Mouse (Mus musculus): ENCODE measurements around the gene Gm9573. TPM values are rescaled to one million over a fixed set of nuclear protein-coding genes. Genes with fewer than 3 reads are reported as not detected.

The Gm9573 gene
- polyA plus RNA-seq, 1 experiment = not detected

GRCm38 (mm10) chr17:35570836-35571235 is 55.6 kb downstream of the Gm9573 start:
- no peaks in the 10 kb centered on the region for H3K79me2 ChIP-seq (ENCODE audit: control insufficient read depth, insufficient read depth)
- no peaks in the 10 kb centered on the region for H3K36me3 ChIP-seq (ENCODE audit: control insufficient read depth, insufficient read depth)
- no peak overlapping the region for H3K4me3 ChIP-seq
- H3ac ChIP-seq (ENCODE audit: control insufficient read depth, insufficient read length) = no peak overlapping the region
- peaks cover 17% of the 10 kb centered on the region for H3K27me3 ChIP-seq (ENCODE audit: control insufficient read depth, insufficient read depth, insufficient read length)
- no peak overlapping the region for H3K4me2 ChIP-seq (ENCODE audit: low read depth)
- no peak for TF ChIP-seq MAX (IDR thresholded peaks at IDR 0.05; ENCODE audit: low read depth)
- no peak for TF ChIP-seq POLR2AphosphoS2 (IDR thresholded peaks at IDR 0.05; ENCODE audit: insufficient read length, low read depth)
- no peak for TF ChIP-seq REST (IDR thresholded peaks at IDR 0.05; ENCODE audit: insufficient read depth, insufficient read length)
- TF ChIP-seq CEBPB (IDR thresholded peaks at IDR 0.05; ENCODE audit: insufficient read depth, poor library complexity, severe bottlenecking) = no peak
- TF ChIP-seq USF1 (IDR thresholded peaks at IDR 0.05; ENCODE audit: low read depth) = no peak
- no peak for TF ChIP-seq MYOG (IDR thresholded peaks at IDR 0.05; ENCODE audit: control insufficient read depth in 1 of 3, insufficient read depth in 1 of 3, insufficient read length in 2 of 3, low read depth in 2 of 3)
- no peak for TF ChIP-seq E2F4 (IDR thresholded peaks at IDR 0.05; ENCODE audit: insufficient read depth)
- no peak for TF ChIP-seq TCF12 (IDR thresholded peaks at IDR 0.05; ENCODE audit: insufficient read depth, poor library complexity, severe bottlenecking)
- no peak for TF ChIP-seq TCF3 (IDR thresholded peaks at IDR 0.05; ENCODE audit: insufficient read length, low read depth)
- no peak for TF ChIP-seq MYOD1 (IDR thresholded peaks at IDR 0.05; ENCODE audit: control insufficient read depth in 1 of 3, insufficient read length in 2 of 3, low read depth in 2 of 3)
- TF ChIP-seq POLR2A (IDR thresholded peaks at IDR 0.05; ENCODE audit: insufficient read length, low read depth) = no peak
- no peak for TF ChIP-seq SRF (IDR thresholded peaks at IDR 0.05; ENCODE audit: control insufficient read depth, insufficient read length, low read depth)

- TF ChIP-seq MAX (IDR thresholded peaks at IDR 0.05; ENCODE audit: low read depth) (no peak), USF1 (IDR thresholded peaks at IDR 0.05; ENCODE audit: low read depth) (no peak), CEBPB (IDR thresholded peaks at IDR 0.05; ENCODE audit: insufficient read depth, poor library complexity, severe bottlenecking) (no peak), POLR2AphosphoS2 (IDR thresholded peaks at IDR 0.05; ENCODE audit: insufficient read length, low read depth) (no peak), REST (IDR thresholded peaks at IDR 0.05; ENCODE audit: insufficient read depth, insufficient read length) (no peak)
- peaks cover 17% of the 10 kb centered on the region for H3K27me3 ChIP-seq (ENCODE audit: control insufficient read depth, insufficient read depth, insufficient read length)
- no peaks in the 10 kb centered on the region for H3K36me3 ChIP-seq (ENCODE audit: control insufficient read depth, insufficient read depth)
- no peak overlapping the region for H3K4me3 ChIP-seq
- no peaks in the 10 kb centered on the region for H3K79me2 ChIP-seq (ENCODE audit: control insufficient read depth, insufficient read depth)
- no peak overlapping the region for H3ac ChIP-seq (ENCODE audit: control insufficient read depth, insufficient read length)
- H3K4me2 ChIP-seq (ENCODE audit: low read depth) = no peak overlapping the region
These were observed 57.1 kb downstream of the Gm9573 start for GRCm38 (mm10) chr17:35569091-35569944.

Other genes with a start within 250 kb of the Gm9573 start
- gene H2-Q4, start 247.0 kb downstream of the Gm9573 start, polyA plus RNA-seq (2012; fragmentation: generic; extraction: Trizol) = 8.3 TPM
- gene H2-Q6, start 201.8 kb downstream of the Gm9573 start, polyA plus RNA-seq (2012; fragmentation: generic; extraction: Trizol) = not detected
- 0.06 TPM for gene H2-Q7, start 187.5 kb downstream of the Gm9573 start, polyA plus RNA-seq (2012; fragmentation: generic; extraction: Trizol)
- gene H2-Q10, start 156.5 kb downstream of the Gm9573 start, polyA plus RNA-seq (2012; fragmentation: generic; extraction: Trizol) = 0.02 TPM
- gene Pou5f1, start 120.6 kb downstream of the Gm9573 start, polyA plus RNA-seq (2012; fragmentation: generic; extraction: Trizol) = not detected
- gene Tcf19, start 109.8 kb downstream of the Gm9573 start, polyA plus RNA-seq (2012; fragmentation: generic; extraction: Trizol) = 11.1 TPM
- gene Cchcr1, start 109.5 kb downstream of the Gm9573 start, polyA plus RNA-seq (2012; fragmentation: generic; extraction: Trizol) = 8.8 TPM
- gene Psors1c2, start 93.4 kb downstream of the Gm9573 start, polyA plus RNA-seq (2012; fragmentation: generic; extraction: Trizol) = 0.07 TPM
- gene Cdsn, start 74.5 kb downstream of the Gm9573 start, polyA plus RNA-seq (2012; fragmentation: generic; extraction: Trizol) = 55.4 TPM
- gene 2300002M23Rik, start 59.2 kb downstream of the Gm9573 start, polyA plus RNA-seq (2012; fragmentation: generic; extraction: Trizol) = not detected
- gene Sfta2, start 25.1 kb downstream of the Gm9573 start, polyA plus RNA-seq (2012; fragmentation: generic; extraction: Trizol) = not detected
- 0.05 TPM for gene Mucl3, start 17.1 kb upstream of the Gm9573 start, polyA plus RNA-seq (2012; fragmentation: generic; extraction: Trizol)
- 13.7 TPM for gene Vars2, start 41.0 kb upstream of the Gm9573 start, polyA plus RNA-seq (2012; fragmentation: generic; extraction: Trizol)
- 27.4 TPM for gene Gtf2h4, start 47.1 kb upstream of the Gm9573 start, polyA plus RNA-seq (2012; fragmentation: generic; extraction: Trizol)
- 65.6 TPM for gene Ddr1, start 78.0 kb upstream of the Gm9573 start, polyA plus RNA-seq (2012; fragmentation: generic; extraction: Trizol)
- gene Ier3, start 195.0 kb upstream of the Gm9573 start, polyA plus RNA-seq (2012; fragmentation: generic; extraction: Trizol) = 45.1 TPM
- gene Flot1, start 196.6 kb upstream of the Gm9573 start, polyA plus RNA-seq (2012; fragmentation: generic; extraction: Trizol) = 107 TPM
- 692 TPM for gene Tubb5, start 211.7 kb upstream of the Gm9573 start, polyA plus RNA-seq (2012; fragmentation: generic; extraction: Trizol)
- 7.0 TPM for gene Mdc1, start 214.9 kb upstream of the Gm9573 start, polyA plus RNA-seq (2012; fragmentation: generic; extraction: Trizol)
- gene Nrm, start 234.7 kb upstream of the Gm9573 start, polyA plus RNA-seq (2012; fragmentation: generic; extraction: Trizol) = 18.5 TPM
- gene Ppp1r18, start 239.0 kb upstream of the Gm9573 start, polyA plus RNA-seq (2012; fragmentation: generic; extraction: Trizol) = 46.2 TPM